ENCODE assay signal across 8 mouse cellular contexts in the genomic region with DNA sequence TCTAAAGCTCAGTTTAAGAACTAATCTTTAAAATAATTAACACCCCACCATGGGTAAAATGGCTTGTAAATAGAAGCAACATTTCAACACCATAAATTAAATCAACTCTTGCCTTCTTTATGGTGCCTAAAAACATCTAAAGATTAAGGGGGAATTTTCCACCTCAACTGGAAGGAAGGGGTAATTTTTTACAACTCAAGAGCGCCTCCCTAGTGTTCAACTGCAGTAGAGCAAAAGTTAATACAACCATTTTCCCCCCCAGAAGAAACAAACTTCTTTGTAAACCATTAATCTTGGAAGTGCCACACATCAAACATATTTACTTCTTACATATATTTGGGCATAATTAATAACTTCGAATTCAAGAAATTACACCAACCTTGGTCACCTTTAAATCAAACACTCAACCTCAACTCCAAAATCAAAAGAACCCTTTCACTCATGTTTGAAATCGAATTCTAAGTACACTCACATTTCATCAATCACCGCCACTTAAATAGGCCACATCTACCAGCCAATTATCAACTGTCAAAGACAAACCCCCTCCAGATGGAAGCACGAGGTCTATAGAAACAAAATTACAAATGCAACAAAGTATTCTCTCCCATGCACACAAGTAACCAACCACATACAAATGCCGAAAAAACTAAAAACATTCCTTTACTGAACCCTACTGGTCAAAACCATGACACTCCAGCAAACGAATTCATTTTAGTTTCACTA. TPM values are rescaled to one million over a fixed set of nuclear protein-coding genes. Genes with fewer than 3 reads are reported as not detected.
DNase-seq lines count a peak whose midpoint lies in the region; ATAC-seq lines count a peak whose summit lies in the region.

No protein-coding gene starts in this region.

- H3K4me1 ChIP-seq in erythroblast, embryonic 14.5 days (ENCODE audit: control insufficient read depth): peaks cover 27% of the 10 kb centered on the region
- H3K4me1 ChIP-seq in lung, embryonic 16.5 days (replicated peaks; ENCODE audit: control insufficient read depth, insufficient read depth, low read length): peaks cover 9% of the 10 kb centered on the region; the same call in 1 of the 2 replicates
- peaks cover 11% of the 10 kb centered on the region for H3K4me1 ChIP-seq in limb, embryonic 15.5 days
- H3K4me1 ChIP-seq in stomach, embryonic 15.5 days: 0 out of 2 replicates have a peak, but pooled peaks cover 6% of the 10 kb centered on the region

- no peak overlapping the region for H3K4me2 ChIP-seq in lung, embryonic 16.5 days (ENCODE audit: low read depth, low read length)
- peak overlapping the region; percentile 37 for H3K4me2 ChIP-seq in limb, embryonic 15.5 days
- no peak overlapping the region; the same call in 1 of the 2 replicates for H3K4me2 ChIP-seq in stomach, embryonic 15.5 days

- ATAC-seq in erythroblast, adult 5-6 weeks (replicated peaks; ENCODE audit: low FRiP score, poor library complexity, severe bottlenecking): no peak
- no peak for ATAC-seq in lung, embryonic 16.5 days (ENCODE audit: low read depth)
- ATAC-seq in limb, embryonic 15.5 days (ENCODE audit: insufficient number of reproducible peaks, low FRiP score, low TSS enrichment, low read depth): no peak
- ATAC-seq in stomach, embryonic 15.5 days (ENCODE audit: insufficient read depth, low FRiP score, low read depth): no peak

- peaks cover 74% of the 10 kb centered on the region for H3K36me3 ChIP-seq in erythroblast, embryonic 14.5 days (ENCODE audit: control insufficient read depth)
- H3K36me3 ChIP-seq in lung, embryonic 16.5 days (ENCODE audit: control insufficient read depth, insufficient read depth, low read length): peaks cover 8% of the 10 kb centered on the region
- H3K36me3 ChIP-seq in limb, embryonic 15.5 days: peaks cover 5% of the 10 kb centered on the region; the same call in 1 of the 2 replicates
- no peaks in the 10 kb centered on the region for H3K36me3 ChIP-seq in stomach, embryonic 15.5 days

- H3K9ac ChIP-seq in lung, embryonic 16.5 days (ENCODE audit: low read length): no peak overlapping the region
- no peak overlapping the region for H3K9ac ChIP-seq in limb, embryonic 15.5 days
- no peak overlapping the region for H3K9ac ChIP-seq in stomach, embryonic 15.5 days

- H3K9me3 ChIP-seq in erythroblast, embryonic 14.5 days (ENCODE audit: control insufficient read depth, low read length): peaks cover 4% of the 10 kb centered on the region
- H3K9me3 ChIP-seq in lung, embryonic 16.5 days (ENCODE audit: control insufficient read depth, low read length): no peaks in the 10 kb centered on the region
- H3K9me3 ChIP-seq in limb, embryonic 15.5 days: no peaks in the 10 kb centered on the region
- no peaks in the 10 kb centered on the region for H3K9me3 ChIP-seq in stomach, embryonic 15.5 days

- H3K27ac ChIP-seq in lung, embryonic 16.5 days (ENCODE audit: low read length): peak overlapping the region; percentile 100
- peak overlapping the region; percentile 99 for H3K27ac ChIP-seq in limb, embryonic 15.5 days
- H3K27ac ChIP-seq in stomach, embryonic 15.5 days: peak overlapping the region; percentile 99

- no peak for DNase-seq in lung, adult 18-20 months
- no peak for DNase-seq in testis, postnatal 14 days (ENCODE audit: low spot score)
- DNase-seq in kidney, adult 18-20 months: no peak

- H3K27me3 ChIP-seq in erythroblast, embryonic 14.5 days (ENCODE audit: control insufficient read depth): no peaks in the 10 kb centered on the region
- no peaks in the 10 kb centered on the region for H3K27me3 ChIP-seq in lung, embryonic 16.5 days (ENCODE audit: control insufficient read depth, insufficient read depth, low read depth, low read length)
- H3K27me3 ChIP-seq in limb, embryonic 15.5 days: no peaks in the 10 kb centered on the region
- H3K27me3 ChIP-seq in stomach, embryonic 15.5 days (replicated peaks): no peaks in the 10 kb centered on the region

- peak overlapping the region; percentile 81 for H3K4me3 ChIP-seq in erythroblast, embryonic 14.5 days (replicated peaks)
- H3K4me3 ChIP-seq in lung, embryonic 16.5 days (ENCODE audit: low read length): no peak overlapping the region; the same call in 1 of the 2 replicates
- no peak overlapping the region for H3K4me3 ChIP-seq in limb, embryonic 15.5 days
- H3K4me3 ChIP-seq in stomach, embryonic 15.5 days (replicated peaks): no peak overlapping the region

- 62% methylated on average over 7 of the region's 7 CpGs for WGBS in lung, embryonic 16.5 days
- 73% methylated on average over 7 of the region's 7 CpGs for WGBS in limb, embryonic 15.5 days
- WGBS in stomach, embryonic 15.5 days: 74% methylated on average over 7 of the region's 7 CpGs

RNA-seq across cellular contexts. Expression of gene Chd2, which starts 0.7 kb away (rescaled TPM):
- polyA plus RNA-seq in erythroblast, embryonic 14.5 days (2012): 6.4 and 7.1 TPM in 2 replicates
- total RNA-seq in erythroblast, adult 5-6 weeks (2015; ENCODE audit: low replicate concordance): 125 and 149 TPM in 2 replicates
- total RNA-seq in erythroblast, adult 5-6 weeks (2017; ENCODE audit: low replicate concordance): 546 and 581 TPM in 2 replicates
- 53.7 and 58.9 TPM in 2 replicates for polyA plus RNA-seq in lung, embryonic 16.5 days (2015; fragmentation: Nextera tagmentation; extraction: Ambion mirVana)
- 48.6 and 51.7 TPM in 2 replicates for polyA plus RNA-seq in limb, embryonic 15.5 days (2015; fragmentation: Nextera tagmentation; extraction: Ambion mirVana)
- polyA plus RNA-seq in stomach, embryonic 15.5 days (2015; fragmentation: Nextera tagmentation; extraction: Ambion mirVana): 43.3 and 48.8 TPM in 2 replicates
